Mouse (Mus musculus) ES-Bruce4 (cell line): Measurements from ENCODE around the gene Slc4a3.

Experiments
- CTCF ChIP-seq: IDR thresholded peaks from one replicate; pipeline ENCODE4 v1.8.1; 2011; ENCODE audit warnings: low read depth, low read length
- EP300 ChIP-seq: IDR thresholded peaks from 2 replicates; pipeline ENCODE4 v1.6.1; 2011; ENCODE audit warnings: low read depth, low read length; ENCODE audit not compliant: insufficient read depth
- POLR2A ChIP-seq: IDR thresholded peaks from one replicate; pipeline ENCODE4 v1.8.1; 2011; ENCODE audit warnings: low read length; ENCODE audit not compliant: insufficient read depth

DNA sequence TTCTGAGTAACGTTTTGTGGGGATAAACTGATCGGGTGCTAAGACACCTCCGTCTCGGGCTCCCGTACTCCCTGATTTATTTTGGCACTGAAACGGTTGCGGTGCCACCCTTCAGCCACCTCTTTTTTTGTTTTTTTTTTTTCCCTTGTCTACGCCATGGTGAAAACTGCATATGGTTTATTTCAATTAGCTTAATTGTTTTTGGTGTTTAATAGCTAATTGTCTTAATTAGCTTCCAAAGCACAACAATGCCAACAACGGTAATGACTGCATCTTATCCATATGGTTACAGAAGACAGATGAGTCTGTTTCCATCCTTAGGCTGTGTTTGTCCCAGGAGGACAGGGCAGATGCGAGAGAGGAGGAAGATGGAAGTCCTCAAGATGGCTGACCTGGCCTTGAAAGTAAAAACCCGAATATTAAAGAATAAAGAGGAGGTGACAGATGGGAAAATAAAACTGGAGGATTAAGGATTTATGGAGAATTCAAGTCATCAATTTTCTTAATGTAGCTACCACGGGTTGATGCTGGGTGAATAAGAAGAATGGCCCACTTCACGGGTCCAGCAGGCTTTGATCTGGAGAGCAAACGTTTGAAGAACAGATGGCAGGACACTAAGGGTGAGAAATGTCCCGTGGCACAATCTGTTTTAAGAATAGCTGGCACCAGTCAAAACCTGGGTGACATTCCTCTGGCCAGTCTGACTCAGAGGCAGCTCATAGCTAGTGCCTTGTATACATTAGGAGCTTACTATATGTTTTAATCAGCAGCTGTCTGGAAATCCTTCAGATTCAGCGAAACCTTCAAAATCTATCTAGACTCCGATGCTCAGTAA, 28.6 kb downstream of the Slc4a3 start:
- no peak for TF ChIP-seq EP300
- TF ChIP-seq CTCF = no peak
- no peak for TF ChIP-seq POLR2A
